Mouse (Mus musculus) hindbrain, embryonic 16.5 days (tissue): ENCODE measurements around the gene Ddx20. TPM values are rescaled to one million over a fixed set of nuclear protein-coding genes. Genes with fewer than 3 reads are reported as not detected.

Experiments used
- ATAC-seq: fragments of 200-750 bp; cut with Nextera tagmentation; 2 replicates; pipeline ENCODE4 v1.8.0; 2017; ENCODE audit warnings: moderate TSS enrichment, moderate library complexity
- H3K27ac ChIP-seq: fragments of 300-500 bp; sonication (generic); 2 replicates; pipeline ENCODE4 v1.5.1; 2014; ENCODE audit warnings: low read depth, mild to moderate bottlenecking, control low read depth, low read length, moderate library complexity
- H3K27me3 ChIP-seq: fragments of 300-500 bp; sonication (generic); replicated peaks from 2 replicates; pipeline ENCODE4 v1.6.1; 2014; ENCODE audit warnings: low read length; ENCODE audit not compliant: control insufficient read depth, insufficient read depth
- H3K36me3 ChIP-seq: fragments of 300-500 bp; sonication (generic); 2 replicates; pipeline ENCODE4 v1.6.1; 2014; ENCODE audit warnings: mild to moderate bottlenecking, low read length, moderate library complexity, mixed read lengths; ENCODE audit not compliant: control insufficient read depth, insufficient read depth
- H3K4me1 ChIP-seq: fragments of 300-500 bp; sonication (generic); 2 replicates; pipeline ENCODE4 v1.6.1; 2014; ENCODE audit warnings: low read depth, low read length; ENCODE audit not compliant: control insufficient read depth, insufficient read depth
- H3K4me2 ChIP-seq: fragments of 300-500 bp; sonication (generic); 2 replicates; pipeline ENCODE4 v1.6.1; 2014; ENCODE audit warnings: mild to moderate bottlenecking, low read length, control low read depth, moderate library complexity
- H3K4me3 ChIP-seq: fragments of 300-500 bp; sonication (generic); 2 replicates; pipeline ENCODE4 v1.5.1; 2014; ENCODE audit warnings: mild to moderate bottlenecking, low read length, control low read depth, moderate library complexity
- H3K9ac ChIP-seq: fragments of 300-500 bp; sonication (generic); 2 replicates; pipeline ENCODE4 v1.6.1; 2014; ENCODE audit warnings: low read depth, mild to moderate bottlenecking, control low read depth, low read length, moderate library complexity
- H3K9me3 ChIP-seq: fragments of 300-500 bp; sonication (generic); 2 replicates; pipeline ENCODE4 v1.6.1; 2014; ENCODE audit warnings: mild to moderate bottlenecking, low read length, moderate library complexity; ENCODE audit not compliant: control insufficient read depth
- WGBS: fragments of 180-500 bp; shearing (Covaris S2); extraction: QIAGEN DNeasy Blood & Tissue Kit; methylation state at CpG from one replicate; pipeline ENCODE4 v1.1.7; 2014; 5-methylcytosine and 5-hydroxymethylcytosine counted together
- polyA plus RNA-seq: library from polyadenylated mRNA; unstranded; fragments of >200 nt; fragmentation: Nextera tagmentation; extraction: Ambion mirVana; gene quantifications from 2 replicates; pipeline ENCODE4 v1.2.1, GENCODE M21; 2015

The Ddx20 gene
- polyA plus RNA-seq, 1 experiment from 2014 or later, result 19.4 TPM

- Histone ChIP-seq H3K27ac (peak overlapping the region; percentile 26; the same call in 1 of the 2 replicates), H3K27me3 (no peaks in the 10 kb centered on the region), H3K9ac (no peak overlapping the region), H3K4me3 (no peak overlapping the region), H3K36me3 (no peaks in the 10 kb centered on the region), H3K4me2 (no peak overlapping the region), H3K4me1 (peaks cover 8% of the 10 kb centered on the region), H3K9me3 (no peaks in the 10 kb centered on the region)
- ATAC-seq, result peak; percentile 82
- WGBS, result 49% methylated on average over 6 of the region's 6 CpGs
Observed at GRCm38 (mm10) chr3:105710246-105710645, 22.9 kb upstream of the Ddx20 start.

GRCm38 (mm10) chr3:105707590-105707989 is 20.2 kb upstream of the Ddx20 start:
- Histone ChIP-seq H3K36me3 (no peaks in the 10 kb centered on the region), H3K4me1 (peaks cover 8% of the 10 kb centered on the region), H3K4me3 (peak overlapping the region; percentile 5), H3K27ac (0 out of 2 replicates have a peak overlapping the region, but pooled peaks have one; percentile 1), H3K4me2 (peak overlapping the region; percentile 99), H3K27me3 (no peaks in the 10 kb centered on the region; the same call in 1 of the 2 replicates), H3K9ac (no peak overlapping the region), H3K9me3 (no peaks in the 10 kb centered on the region)
- ATAC-seq, result no peak
- WGBS, result 31% methylated on average over 7 of the region's 7 CpGs

GRCm38 (mm10) chr3:105706366-105707020 is 19.1 kb upstream of the Ddx20 start:
- Histone ChIP-seq H3K9ac (peak overlapping the region; percentile 16; the same call in 1 of the 2 replicates), H3K36me3 (no peaks in the 10 kb centered on the region), H3K27ac (peak overlapping the region; percentile 55; the same call in 1 of the 2 replicates), H3K27me3 (no peaks in the 10 kb centered on the region; the same call in 1 of the 2 replicates), H3K4me1 (peaks cover 8% of the 10 kb centered on the region), H3K9me3 (no peaks in the 10 kb centered on the region), H3K4me3 (peak overlapping the region; percentile 59), H3K4me2 (peak overlapping the region; percentile 99)
- 35% methylated on average over 4 of the region's 4 CpGs for WGBS
- no peak for ATAC-seq

GRCm38 (mm10) chr3:105705561-105705960 is 18.2 kb upstream of the Ddx20 start:
- WGBS, result 32% methylated on average over 3 of the region's 3 CpGs
- Histone ChIP-seq H3K4me3 (peak overlapping the region; percentile 59), H3K9ac (peak overlapping the region; percentile 72), H3K27ac (peak overlapping the region; percentile 82), H3K4me1 (peaks cover 8% of the 10 kb centered on the region), H3K9me3 (no peaks in the 10 kb centered on the region), H3K27me3 (no peaks in the 10 kb centered on the region; the same call in 1 of the 2 replicates), H3K4me2 (peak overlapping the region; percentile 99), H3K36me3 (no peaks in the 10 kb centered on the region)
- no peak for ATAC-seq

GRCm38 (mm10) chr3:105705061-105705549 is 17.7 kb upstream of the Ddx20 start:
- Histone ChIP-seq H3K9ac (peak overlapping the region; percentile 72), H3K4me2 (peak overlapping the region; percentile 99), H3K27me3 (no peaks in the 10 kb centered on the region; the same call in 1 of the 2 replicates), H3K27ac (peak overlapping the region; percentile 82), H3K9me3 (no peaks in the 10 kb centered on the region), H3K4me1 (peaks cover 8% of the 10 kb centered on the region; the same call in 1 of the 2 replicates), H3K4me3 (peak overlapping the region; percentile 59), H3K36me3 (no peaks in the 10 kb centered on the region)
- under 1% methylated on average over 26 of the region's 28 CpGs for WGBS
- peak; percentile 69 for ATAC-seq

- Histone ChIP-seq H3K4me3 (peak within 1 kb of the TSS; percentile 59), H3K27me3 (no peaks in the 10 kb centered on the region; the same call in 1 of the 2 replicates), H3K9ac (peak within 1 kb of the TSS; percentile 72), H3K4me2 (peak within 1 kb of the TSS; percentile 99), H3K4me1 (peaks cover 8% of the 10 kb centered on the region; the same call in 1 of the 2 replicates), H3K27ac (peak within 1 kb of the TSS; percentile 82), H3K36me3 (no peaks in the 10 kb centered on the region), H3K9me3 (no peaks in the 10 kb centered on the region)
- peak; percentile 95 for ATAC-seq
- WGBS, result 2% methylated on average over 40 of the region's 43 CpGs
Observed at GRCm38 (mm10) chr3:105704031-105705008, 16.9 kb upstream of the Ddx20 start, which contains the start of gene Inka2. Inka2 (plus strand) TSS chr3:105704599.

- no peak overlapping the region for H3K9ac ChIP-seq
- no peak overlapping the region for H3K4me3 ChIP-seq
- H3K4me1 ChIP-seq, result peaks cover 8% of the 10 kb centered on the region; the same call in 1 of the 2 replicates
- no peaks in the 10 kb centered on the region; the same call in 1 of the 2 replicates for H3K27me3 ChIP-seq
- 48% methylated on average over 6 of the region's 6 CpGs for WGBS
- ATAC-seq, result no peak
- peak overlapping the region; percentile 99 for H3K4me2 ChIP-seq
- no peaks in the 10 kb centered on the region for H3K36me3 ChIP-seq
- no peak overlapping the region for H3K27ac ChIP-seq
- H3K9me3 ChIP-seq, result no peaks in the 10 kb centered on the region
Observed at GRCm38 (mm10) chr3:105703571-105703970, 16.2 kb upstream of the Ddx20 start.

- no peaks in the 10 kb centered on the region; the same call in 1 of the 2 replicates for H3K27me3 ChIP-seq
Observed at GRCm38 (mm10) chr3:105701399-105701798, 14.0 kb upstream of the Ddx20 start.

More at GRCm38 (mm10) chr3:105701399-105701798, 14.0 kb upstream of the Ddx20 start:
- no peak for ATAC-seq
- no peaks in the 10 kb centered on the region for H3K36me3 ChIP-seq
- no peak overlapping the region for H3K9ac ChIP-seq
- peaks cover 13% of the 10 kb centered on the region for H3K4me1 ChIP-seq
- no peaks in the 10 kb centered on the region for H3K9me3 ChIP-seq
- 70% methylated on average over 5 of the region's 5 CpGs for WGBS
- H3K27ac ChIP-seq, result no peak overlapping the region
- no peak overlapping the region for H3K4me2 ChIP-seq
- H3K4me3 ChIP-seq, result no peak overlapping the region
